In the genomic region with DNA sequence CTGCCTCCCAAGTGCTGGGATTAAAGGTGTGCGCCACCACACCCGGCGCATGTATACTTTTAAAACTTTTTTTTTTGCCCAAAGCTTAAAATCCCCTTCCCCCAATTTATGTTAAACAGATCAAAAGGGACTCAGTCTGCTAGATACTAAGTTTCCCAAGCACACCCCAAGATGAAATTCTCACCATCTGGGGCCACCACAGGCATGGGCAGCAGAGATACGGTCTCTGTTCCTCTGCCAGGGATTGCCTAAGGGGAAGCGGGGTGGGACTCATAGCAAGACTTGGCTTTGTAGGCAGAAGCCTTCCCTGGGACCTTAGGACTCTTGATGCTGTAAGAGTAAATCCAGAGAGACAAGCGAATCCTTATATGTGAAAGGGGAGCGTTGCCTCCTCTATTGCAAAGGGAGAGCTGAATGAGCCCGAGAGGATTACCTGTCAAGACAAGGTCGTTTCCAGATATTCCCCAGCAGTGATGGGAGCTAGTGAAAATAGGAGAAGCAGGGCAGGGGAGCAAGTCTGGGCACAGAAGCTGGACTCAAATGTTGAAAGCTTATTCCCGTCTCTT, we compare ENCODE assay signal across 11 mouse cellular contexts. TPM values are rescaled to one million over a fixed set of nuclear protein-coding genes. Genes with fewer than 3 reads are reported as not detected.
DNase-seq lines count a peak whose midpoint lies in the region; ATAC-seq and TF ChIP-seq lines count a peak whose summit lies in the region.
"Had no signal": no experiment of that assay in that cellular context is flagged by ENCODE, and none has a peak within 500 bp of the region (broad histone marks: within the 10 kb centered on the region; RNA-seq: fewer than 3 reads in every experiment).

No protein-coding gene starts in this region.

- WGBS in kidney, postnatal 0 days: 77% methylated on average over 10 of the region's 10 CpGs
- WGBS in embryonic facial prominence, embryonic 14.5 days: 53% methylated on average over 10 of the region's 10 CpGs
- whole genome bisulfite sequencing in midbrain, embryonic 14.5 days: 36% methylated on average over 10 of the region's 10 CpGs

- peak overlapping the region; percentile 97; the same call in 1 of the 2 replicates for H3K4me2 ChIP-seq in kidney, postnatal 0 days (ENCODE audit: low read length)
- H3K4me2 ChIP-seq in embryonic facial prominence, embryonic 14.5 days (ENCODE audit: low read depth, low read length): peak overlapping the region; percentile 96; the same call in 1 of the 2 replicates
- peak overlapping the region; percentile 96; the same call in 1 of the 2 replicates for H3K4me2 ChIP-seq in midbrain, embryonic 14.5 days (ENCODE audit: low read length)

- no peaks in the 10 kb centered on the region for H3K9me3 ChIP-seq in kidney, postnatal 0 days (replicated peaks; ENCODE audit: low read length)
- H3K9me3 ChIP-seq in embryonic facial prominence, embryonic 14.5 days (ENCODE audit: control insufficient read depth, low read length): no peaks in the 10 kb centered on the region
- H3K9me3 ChIP-seq in midbrain, embryonic 14.5 days (ENCODE audit: control insufficient read depth, low read length): no peaks in the 10 kb centered on the region

- H3K4me1 ChIP-seq in kidney, postnatal 0 days (replicated peaks; ENCODE audit: insufficient read depth, low read length): peaks cover 5% of the 10 kb centered on the region; the same call in 1 of the 2 replicates
- H3K4me1 ChIP-seq in embryonic facial prominence, embryonic 14.5 days (ENCODE audit: control insufficient read depth, insufficient read depth, low read length): peaks cover 19% of the 10 kb centered on the region
- peaks cover 15% of the 10 kb centered on the region; the same call in 1 of the 2 replicates for H3K4me1 ChIP-seq in midbrain, embryonic 14.5 days (ENCODE audit: control insufficient read depth, insufficient read depth, low read length)

- H3K9ac ChIP-seq in kidney, postnatal 0 days (ENCODE audit: low read depth, low read length): no peak overlapping the region
- no peak overlapping the region for H3K9ac ChIP-seq in embryonic facial prominence, embryonic 14.5 days (ENCODE audit: low read depth, low read length)
- H3K9ac ChIP-seq in midbrain, embryonic 14.5 days (replicated peaks; ENCODE audit: low read length): no peak overlapping the region

- no peaks in the 10 kb centered on the region for H3K36me3 ChIP-seq in kidney, postnatal 0 days (ENCODE audit: insufficient read depth, low read length)
- no peaks in the 10 kb centered on the region for H3K36me3 ChIP-seq in embryonic facial prominence, embryonic 14.5 days (ENCODE audit: control insufficient read depth, insufficient read depth, low read length)
- H3K36me3 ChIP-seq in midbrain, embryonic 14.5 days (ENCODE audit: control insufficient read depth, insufficient read depth, low read length): no peaks in the 10 kb centered on the region

- no peak for ATAC-seq in kidney, postnatal 0 days (replicated peaks; ENCODE audit: low FRiP score, low read depth)
- ATAC-seq in embryonic facial prominence, embryonic 14.5 days (ENCODE audit: low read depth): no peak
- no peak for ATAC-seq in midbrain, embryonic 14.5 days (ENCODE audit: low FRiP score, low TSS enrichment)

- peaks cover 3% of the 10 kb centered on the region; the same call in 1 of the 2 replicates for H3K27me3 ChIP-seq in kidney, postnatal 0 days (ENCODE audit: insufficient read depth, low read length)
- peaks cover 27% of the 10 kb centered on the region for H3K27me3 ChIP-seq in embryonic facial prominence, embryonic 14.5 days (replicated peaks; ENCODE audit: control insufficient read depth, insufficient read depth, low read length)
- H3K27me3 ChIP-seq in midbrain, embryonic 14.5 days (ENCODE audit: control insufficient read depth, insufficient read depth, low read length): peaks cover 33% of the 10 kb centered on the region

- TF ChIP-seq CTCF in kidney, postnatal 0 days (IDR thresholded peaks at IDR 0.05; ENCODE audit: low read depth): no peak

- DNase-seq in adrenal gland, adult (ENCODE audit: inconsistent age in 2 of 2, low spot score in 1 of 2): peak; percentile 12 to 49
- no peak for DNase-seq in adrenal gland, postnatal 4 days (ENCODE audit: low spot score in 2 of 2)
- no peak for DNase-seq in kidney, postnatal 0 days (ENCODE audit: low spot score)
- DNase-seq in kidney, adult 9 months: no peak
- no peak for DNase-seq in embryonic facial prominence, embryonic 14.5 days (ENCODE audit: low spot score)
- peak; percentile 26 for DNase-seq in midbrain, embryonic 14.5 days
- no peak for DNase-seq in right cerebral cortex, postnatal 10 days (ENCODE audit: low spot score in 2 of 2)
- no peak for DNase-seq in adrenal gland, adult 2 months

- H3K27ac ChIP-seq in kidney, postnatal 0 days: no peak overlapping the region
- H3K27ac ChIP-seq in embryonic facial prominence, embryonic 14.5 days (replicated peaks; ENCODE audit: low read depth, low read length): no peak overlapping the region
- no peak overlapping the region for H3K27ac ChIP-seq in midbrain, embryonic 14.5 days (replicated peaks; ENCODE audit: low read depth, low read length)

- H3K4me3 ChIP-seq in kidney, postnatal 0 days (replicated peaks; ENCODE audit: low read depth, low read length): no peak overlapping the region
- peak overlapping the region; percentile 61 for H3K4me3 ChIP-seq in embryonic facial prominence, embryonic 14.5 days (ENCODE audit: low read depth, low read length)
- no peak overlapping the region for H3K4me3 ChIP-seq in midbrain, embryonic 14.5 days (replicated peaks; ENCODE audit: low read depth, low read length)

RNA-seq across cellular contexts. Expression of a gene that starts 1.3 kb away (rescaled TPM):
- total RNA-seq in adrenal gland, postnatal 4 days (2021): 10 to 100 TPM; 17.5 to 18.8 TPM
- polyA plus RNA-seq in kidney, postnatal 0 days (2015; fragmentation: Nextera tagmentation; extraction: Ambion mirVana): 1.9 and 2.2 TPM in 2 replicates
- 4.3 and 4.7 TPM in 2 replicates for polyA plus RNA-seq in embryonic facial prominence, embryonic 14.5 days (2014; fragmentation: Nextera tagmentation; extraction: Ambion mirVana)
- polyA plus RNA-seq in midbrain, embryonic 14.5 days (2014; fragmentation: Nextera tagmentation; extraction: Ambion mirVana): 1.6 and 2.7 TPM in 2 replicates
- total RNA-seq in adrenal gland, adult 2 months (2021): 10 to 100 TPM in 1 of 2 experiments, 1 to 10 TPM in 1; 8.7 to 22.6 TPM
- 24.2 and 27.2 TPM in 2 replicates for polyA plus RNA-seq in adrenal gland, adult 2 months (2012; rRNA removed)

RNA-seq across cellular contexts. Expression of a gene that starts 11.3 kb away (rescaled TPM):
- total RNA-seq in adrenal gland, postnatal 4 days (2021): 10 to 100 TPM; 75.9 to 78.3 TPM
- 5.7 and 6.7 TPM in 2 replicates for polyA plus RNA-seq in kidney, postnatal 0 days (2015; fragmentation: Nextera tagmentation; extraction: Ambion mirVana)
- polyA plus RNA-seq in embryonic facial prominence, embryonic 14.5 days (2014; fragmentation: Nextera tagmentation; extraction: Ambion mirVana): 7.6 and 9.4 TPM in 2 replicates
- polyA plus RNA-seq in midbrain, embryonic 14.5 days (2014; fragmentation: Nextera tagmentation; extraction: Ambion mirVana): 13.7 and 17.0 TPM in 2 replicates
- total RNA-seq in adrenal gland, adult 2 months (2021): 10 to 100 TPM; 56.8 to 77.7 TPM
- polyA plus RNA-seq in adrenal gland, adult 2 months (2012; rRNA removed): 2.5 and 3.4 TPM in 2 replicates

RNA-seq across cellular contexts. Expression of a gene that starts 24.1 kb away (rescaled TPM):
- total RNA-seq in adrenal gland, postnatal 4 days (2021): under 1 TPM; 0.48 to 0.56 TPM
- 0.22 TPM in 1 of 2 replicates, not detected in the other for polyA plus RNA-seq in kidney, postnatal 0 days (2015; fragmentation: Nextera tagmentation; extraction: Ambion mirVana)
- polyA plus RNA-seq in embryonic facial prominence, embryonic 14.5 days (2014; fragmentation: Nextera tagmentation; extraction: Ambion mirVana): 0.54 and 0.77 TPM in 2 replicates
- polyA plus RNA-seq in midbrain, embryonic 14.5 days (2014; fragmentation: Nextera tagmentation; extraction: Ambion mirVana): 0.69 and 1.2 TPM in 2 replicates
- total RNA-seq in adrenal gland, adult 2 months (2021): under 1 TPM in 1 of 2 experiments, not detected in 1; 0.61 TPM
- 0.79 and 1.3 TPM in 2 replicates for polyA plus RNA-seq in adrenal gland, adult 2 months (2012; rRNA removed)
- total RNA-seq: gastrocnemius, postnatal 4 days; megakaryocyte-erythroid progenitor cell, adult 5-6 weeks had no signal

RNA-seq across cellular contexts. Expression of a gene that starts 32.3 kb away (rescaled TPM):
- under 1 TPM in 1 of 2 experiments, not detected in 1; 0.11 TPM for total RNA-seq in adrenal gland, postnatal 4 days (2021)
- polyA plus RNA-seq in kidney, postnatal 0 days (2015; fragmentation: Nextera tagmentation; extraction: Ambion mirVana): not detected in 2 replicates
- polyA plus RNA-seq in embryonic facial prominence, embryonic 14.5 days (2014; fragmentation: Nextera tagmentation; extraction: Ambion mirVana): 0.08 and 0.38 TPM in 2 replicates
- 0.11 and 0.18 TPM in 2 replicates for polyA plus RNA-seq in midbrain, embryonic 14.5 days (2014; fragmentation: Nextera tagmentation; extraction: Ambion mirVana)
- not detected for total RNA-seq in adrenal gland, adult 2 months (2021)
- not detected in 2 replicates for polyA plus RNA-seq in adrenal gland, adult 2 months (2012; rRNA removed)
- total RNA-seq: left cerebral cortex, adult 18-20 months; megakaryocyte-erythroid progenitor cell, adult 5-6 weeks had no signal

RNA-seq across cellular contexts. Expression of a gene that starts 52.6 kb away (rescaled TPM):
- total RNA-seq in adrenal gland, postnatal 4 days (2021): 10 to 100 TPM; 10.8 to 11.4 TPM
- 0.38 and 0.49 TPM in 2 replicates for polyA plus RNA-seq in kidney, postnatal 0 days (2015; fragmentation: Nextera tagmentation; extraction: Ambion mirVana)
- polyA plus RNA-seq in embryonic facial prominence, embryonic 14.5 days (2014; fragmentation: Nextera tagmentation; extraction: Ambion mirVana): 2.3 and 2.9 TPM in 2 replicates
- 18.3 and 37.9 TPM in 2 replicates for polyA plus RNA-seq in midbrain, embryonic 14.5 days (2014; fragmentation: Nextera tagmentation; extraction: Ambion mirVana)
- total RNA-seq in adrenal gland, adult 2 months (2021): 10 to 100 TPM in 1 of 2 experiments, 1 to 10 TPM in 1; 8.6 to 14.3 TPM
- polyA plus RNA-seq in adrenal gland, adult 2 months (2012; rRNA removed): 20.1 and 25.5 TPM in 2 replicates

Comparison
In these comparisons a context has a peak if more than half of its experiments do, and no peak if none do; other contexts are left out.
1. DNase-seq: peak in adrenal gland, adult (2 of 2) and midbrain, embryonic 14.5 days (single experiment); none in adrenal gland, postnatal 4 days (0 of 2), kidney, postnatal 0 days (single experiment), kidney, adult 9 months (single experiment), embryonic facial prominence, embryonic 14.5 days (single experiment), right cerebral cortex, postnatal 10 days (0 of 2) and adrenal gland, adult 2 months (single experiment).
2. Peak in every context shown above with its lines, with median percentiles within 50 percentile points of each other: H3K4me2 ChIP-seq.